Mouse (Mus musculus) heart, postnatal 25 days (tissue): ENCODE measurements at regions not wholly inside any gene's neighbourhood (a gene's known extent, or its start where the extent isn't known, plus 50 kb on each side); places are given as distances from the start of the nearest gene placed in this dataset.

ENCODE experiments used
- DNase-seq: peaks from one replicate; pipeline ENCODE4 v3.0.0; 2022; ENCODE audit warnings: low spot score
- intact Hi-C: fragments of 180-260 bp; cut with DNase I; formaldehyde crosslinking; loops from one replicate; pipeline ENCODE4 v1.15.1; 2025

DNA sequence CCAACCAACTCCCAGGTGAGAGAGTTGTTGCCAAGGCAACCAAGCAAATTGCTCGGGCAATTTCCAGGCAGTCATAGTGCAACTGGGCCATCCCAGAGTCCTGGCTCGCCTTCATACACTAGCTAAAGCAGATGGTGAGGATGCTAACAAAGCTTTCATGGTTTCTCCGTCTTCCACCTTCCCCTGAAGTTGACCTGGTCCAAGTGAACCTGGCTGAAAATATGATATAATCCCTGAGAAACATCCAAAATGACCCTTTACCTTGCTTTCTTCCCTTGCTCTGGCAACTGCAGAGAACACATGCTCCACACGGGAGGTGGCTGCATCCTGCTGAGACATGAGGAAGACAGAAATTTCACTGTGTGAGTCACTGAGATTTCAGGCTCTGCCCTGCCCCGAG lies 494.1 kb downstream of the Pdcd6ip start:
- no peak for DNase-seq
- intact Hi-C loops, result no loop called here

DNA sequence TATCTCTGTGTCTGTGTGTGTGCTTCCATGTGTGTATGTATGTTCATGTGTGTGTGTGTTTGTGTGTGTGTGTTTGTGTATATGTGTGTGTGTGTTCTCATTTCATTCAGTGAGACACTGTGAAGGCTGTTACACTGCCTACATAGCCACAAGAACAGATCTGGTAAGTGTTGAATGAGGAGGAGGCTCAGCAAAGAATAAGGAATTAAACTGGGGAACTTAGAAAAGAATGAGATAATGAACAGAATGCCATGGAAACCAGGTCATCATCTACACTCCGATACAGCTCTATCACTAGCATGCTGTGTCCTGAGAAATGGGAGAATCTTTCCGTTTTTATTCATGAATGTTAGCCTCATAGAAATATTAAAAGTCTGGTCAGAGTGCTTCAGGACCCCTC lies 495.7 kb downstream of the Pdcd6ip start:
- intact Hi-C loops, result no loop called here

DNA sequence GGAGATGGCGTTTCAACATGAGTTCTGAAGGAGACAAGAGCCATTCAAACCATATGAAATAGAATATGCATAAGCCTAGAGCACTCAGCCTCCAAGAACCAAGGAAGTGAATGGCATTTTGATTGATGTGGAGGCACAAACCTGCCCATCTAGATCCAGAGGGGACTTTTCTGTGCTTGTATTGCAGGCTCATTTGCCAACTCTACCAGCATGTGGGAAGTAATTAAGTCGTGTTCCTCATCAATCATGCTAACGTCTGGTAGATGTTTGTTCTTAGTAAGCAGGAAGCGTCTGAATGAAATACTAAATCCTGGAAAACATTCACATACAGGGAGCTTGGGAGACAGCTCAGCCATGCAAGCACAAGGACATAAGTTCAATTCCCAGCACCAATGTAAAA lies 499.9 kb downstream of the Pdcd6ip start:
- no peak for DNase-seq
- intact Hi-C loops, result no loop called here

More for the DNA sequence above, 495.7 kb downstream of the Pdcd6ip start:
- no peak for DNase-seq

DNA sequence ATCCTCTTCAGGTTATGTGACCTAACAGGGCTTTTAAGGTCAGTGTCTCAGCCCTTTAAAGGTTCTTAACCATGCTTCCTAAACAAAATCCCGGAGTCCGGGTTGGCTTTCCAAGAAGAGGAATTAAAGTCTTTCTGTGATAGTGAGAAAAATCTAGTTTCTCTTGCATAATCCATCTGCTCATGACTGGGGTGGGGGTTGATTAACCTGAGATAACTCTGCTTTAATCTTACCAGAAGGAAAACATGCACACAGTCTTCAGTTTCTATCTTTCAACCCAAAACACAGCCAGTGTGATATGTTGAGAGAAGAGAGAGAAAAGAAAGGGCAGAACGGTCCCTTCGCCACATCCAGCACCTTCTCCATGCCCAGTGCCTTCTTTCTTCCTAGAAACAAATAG lies 508.8 kb downstream of the Pdcd6ip start:
- intact Hi-C loops, result no loop called here
- no peak for DNase-seq

DNA sequence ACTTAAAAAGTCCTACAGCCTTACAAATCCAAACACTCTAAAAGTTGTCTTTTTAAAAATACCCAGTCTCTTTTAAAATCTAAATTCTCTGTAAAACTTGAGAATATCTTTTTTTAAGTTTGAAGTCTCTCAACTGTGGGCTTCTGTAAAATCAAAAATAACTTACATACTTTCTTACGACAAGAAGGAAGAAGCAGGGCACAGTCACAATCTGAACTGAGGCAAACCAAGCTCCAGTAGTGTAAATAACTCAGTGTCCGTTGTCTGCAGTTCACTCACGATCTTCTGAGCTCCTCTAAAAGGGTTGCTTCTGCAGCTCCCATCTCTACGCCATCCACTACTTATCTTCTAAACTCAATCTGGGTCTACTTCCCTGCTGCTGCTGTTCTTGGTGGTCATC lies 512.5 kb downstream of the Pdcd6ip start:
- DNase-seq, result no peak
- intact Hi-C loops, result no loop called here

DNA sequence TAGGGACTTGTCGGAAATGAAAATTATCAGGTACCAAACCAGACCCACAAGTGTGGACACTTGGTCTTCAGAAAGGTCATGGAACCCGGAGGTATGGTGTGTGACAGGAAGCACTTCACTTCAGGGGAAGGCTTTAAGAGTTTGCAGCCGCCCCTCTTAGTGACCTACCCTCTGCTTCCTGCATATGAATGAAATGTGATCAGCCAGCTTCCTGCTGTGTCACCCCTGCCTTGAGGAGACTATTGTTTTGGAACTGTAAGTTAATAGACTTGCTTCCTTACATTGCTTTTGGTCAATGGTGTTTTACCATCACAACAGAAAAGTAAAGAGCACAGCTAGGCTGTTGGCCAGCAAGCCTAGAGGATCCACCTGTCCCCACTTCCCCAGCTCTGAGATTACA lies 515.3 kb downstream of the Pdcd6ip start:
- intact Hi-C loops, result no loop called here
- DNase-seq, result no peak

DNA sequence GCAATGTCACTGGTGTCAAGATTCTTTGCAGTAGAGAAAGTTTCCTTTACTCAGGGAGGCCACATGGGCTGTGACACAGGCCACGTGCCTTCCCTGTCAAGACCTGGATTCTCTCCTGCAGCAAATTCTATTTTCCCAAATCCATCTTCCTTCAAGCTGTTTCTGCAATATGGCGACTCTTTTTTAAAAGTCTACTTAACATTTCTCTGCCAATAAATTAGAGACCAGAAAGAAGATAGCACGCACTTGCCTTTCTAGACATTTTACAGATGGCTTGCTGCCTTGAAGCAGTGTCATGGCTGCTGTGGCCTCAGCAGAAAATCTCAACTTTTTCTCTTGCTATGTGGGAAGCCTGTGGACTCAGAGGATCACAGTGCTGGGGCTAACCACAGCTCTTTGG lies 516.9 kb downstream of the Pdcd6ip start:
- intact Hi-C loops, result no loop called here
- DNase-seq, result no peak

DNA sequence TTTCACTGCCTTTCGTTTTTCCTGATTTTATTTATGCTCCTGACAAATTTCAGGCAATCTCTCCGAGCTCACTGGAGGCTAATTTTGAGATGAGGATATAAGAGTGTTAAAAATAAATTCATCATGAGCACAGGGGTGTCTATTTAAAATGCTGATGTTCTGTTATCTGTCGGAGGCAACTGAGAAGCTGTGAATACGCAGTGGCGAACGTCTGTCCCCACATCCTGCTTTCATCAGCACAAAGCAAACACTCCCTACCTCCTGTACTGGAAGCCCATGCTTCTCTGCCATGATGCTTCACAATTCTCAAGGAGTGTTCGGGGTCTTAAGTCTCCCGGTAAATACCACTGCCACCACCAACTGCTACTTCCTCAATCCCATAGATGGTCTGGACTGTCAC lies 526.9 kb downstream of the Pdcd6ip start:
- no peak for DNase-seq
- intact Hi-C loops, result no loop called here

DNA sequence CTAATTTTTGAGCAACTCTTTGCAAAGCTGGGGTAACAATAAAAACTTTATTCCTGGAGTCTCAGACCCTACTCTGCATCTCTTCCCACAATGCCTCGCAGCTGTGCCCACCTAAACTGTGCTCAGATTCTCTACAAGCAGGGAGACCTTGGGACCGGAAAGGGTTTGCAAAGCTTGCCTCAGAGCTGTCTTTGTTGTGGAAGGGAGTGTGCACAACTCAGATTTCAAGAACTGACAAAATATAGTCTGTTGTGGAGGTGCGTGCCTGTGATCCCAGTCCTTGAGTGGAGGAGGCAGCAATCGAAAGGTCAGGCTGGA lies 530.2 kb downstream of the Pdcd6ip start:
- intact Hi-C loops, result no loop called here
- DNase-seq, result no peak

DNA sequence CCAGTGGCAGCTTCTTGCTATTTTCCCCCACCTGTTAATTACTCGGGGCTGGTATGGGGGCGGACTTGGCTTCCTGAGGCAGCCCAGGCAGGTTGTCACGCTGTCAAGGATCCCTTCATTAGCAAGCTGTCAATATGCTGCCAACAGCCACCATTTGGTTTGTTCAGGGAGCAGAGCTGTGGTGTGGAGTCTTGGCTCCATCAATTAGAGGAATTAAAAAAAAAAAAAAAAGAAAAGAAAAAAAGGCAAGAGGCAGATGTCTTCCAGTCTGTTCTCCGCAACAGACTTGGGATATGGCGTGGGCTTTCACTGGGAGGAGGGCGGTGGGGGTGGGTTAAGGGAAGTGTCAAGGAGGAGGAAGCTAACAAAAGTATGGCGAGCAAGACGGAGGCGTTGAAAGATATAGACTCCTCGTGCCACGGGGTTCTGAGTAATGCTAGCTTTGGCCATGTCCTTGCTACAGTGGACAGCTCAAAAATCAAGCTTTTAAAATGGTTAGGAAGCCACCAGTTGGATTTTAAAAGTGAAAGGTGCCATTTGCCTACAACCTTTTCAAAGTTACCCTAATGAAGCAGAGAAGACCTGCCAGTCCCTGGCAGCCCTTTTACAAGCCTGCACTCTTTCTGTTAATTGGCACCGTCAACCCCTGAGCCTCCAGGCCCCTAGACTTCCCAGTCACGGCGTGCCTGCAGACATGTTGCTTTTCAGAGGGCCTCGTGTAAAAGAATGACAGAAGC lies 530.7 kb downstream of the Pdcd6ip start:
- intact Hi-C loops, result no loop called here
- DNase-seq, result no peak

DNA sequence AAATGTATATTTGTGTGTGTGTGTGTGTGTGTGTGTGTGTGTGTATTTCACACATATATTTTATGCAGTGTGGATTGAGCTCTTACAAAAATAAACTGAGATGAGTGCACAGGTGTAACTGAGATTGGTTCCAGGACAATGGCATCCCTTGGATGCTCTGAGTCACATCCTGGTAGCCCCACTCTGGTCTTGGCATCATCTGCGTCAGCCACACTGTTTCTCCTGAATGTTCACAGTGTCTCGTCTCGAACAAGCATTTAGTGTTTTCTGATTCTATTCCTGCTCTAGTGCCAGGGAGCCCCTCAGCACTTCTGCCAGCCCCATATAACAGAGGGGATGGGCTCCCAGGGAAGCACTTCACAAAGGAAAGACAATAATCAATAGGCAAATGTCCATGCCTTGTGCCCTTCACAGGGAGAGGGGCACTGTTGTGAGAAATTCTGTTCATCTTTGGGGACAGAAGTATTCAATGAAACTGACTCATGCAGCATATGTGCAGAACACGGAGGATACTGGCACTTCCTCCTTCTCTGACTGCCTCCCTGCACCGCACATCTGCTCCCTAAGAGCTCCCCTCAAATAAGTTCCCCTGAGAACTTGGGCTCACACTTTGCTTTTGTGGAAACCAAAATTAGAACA lies 536.2 kb downstream of the Pdcd6ip start:
- DNase-seq, result no peak
- intact Hi-C loops, result no loop called here

DNA sequence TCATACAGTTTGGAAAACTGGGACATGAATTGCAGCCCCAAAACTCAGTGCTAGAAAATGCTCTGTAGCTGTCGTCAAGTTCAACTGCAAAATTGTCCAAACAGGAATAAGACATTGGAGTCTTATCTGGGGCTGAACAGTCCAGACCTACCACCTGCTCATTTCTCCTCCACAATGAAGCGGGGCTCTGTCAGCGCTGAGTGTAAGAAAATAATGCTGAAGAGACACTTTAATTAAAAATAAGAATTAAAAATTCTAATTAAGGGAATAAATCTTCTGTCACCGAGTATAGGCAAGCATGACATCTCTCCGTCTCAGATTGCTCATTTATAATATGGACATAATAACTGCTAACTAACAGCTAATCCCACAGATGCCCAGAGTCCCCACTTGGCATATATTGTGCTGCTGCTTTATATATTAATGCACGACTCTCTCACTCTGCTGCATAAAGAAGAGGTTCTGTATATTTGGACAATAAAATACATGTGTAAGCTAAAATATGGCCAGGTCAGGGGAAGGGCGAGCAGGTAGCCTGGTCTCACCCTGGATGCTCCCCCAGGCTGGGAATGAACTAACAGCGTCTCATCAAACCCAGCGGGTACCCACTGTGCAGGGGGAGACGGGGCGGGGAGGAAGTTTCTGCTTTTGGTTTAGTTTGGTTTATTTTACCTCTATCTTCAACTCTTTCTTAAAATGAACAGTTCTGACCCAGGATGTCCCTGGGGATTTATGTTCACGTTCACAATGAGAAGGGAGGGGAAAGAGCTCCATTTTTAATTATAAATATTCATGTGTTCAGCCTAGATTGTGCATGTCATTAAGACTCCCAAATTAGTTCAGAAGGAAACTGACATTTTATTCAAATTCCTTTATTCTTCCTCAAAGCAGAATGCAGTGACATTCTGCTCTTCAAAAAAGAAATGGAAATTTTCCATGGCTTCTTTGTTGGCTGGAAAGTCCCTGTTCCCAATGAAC lies 544.9 kb downstream of the Pdcd6ip start:
- intact Hi-C loops, result no loop called here
- DNase-seq, result no peak

DNA sequence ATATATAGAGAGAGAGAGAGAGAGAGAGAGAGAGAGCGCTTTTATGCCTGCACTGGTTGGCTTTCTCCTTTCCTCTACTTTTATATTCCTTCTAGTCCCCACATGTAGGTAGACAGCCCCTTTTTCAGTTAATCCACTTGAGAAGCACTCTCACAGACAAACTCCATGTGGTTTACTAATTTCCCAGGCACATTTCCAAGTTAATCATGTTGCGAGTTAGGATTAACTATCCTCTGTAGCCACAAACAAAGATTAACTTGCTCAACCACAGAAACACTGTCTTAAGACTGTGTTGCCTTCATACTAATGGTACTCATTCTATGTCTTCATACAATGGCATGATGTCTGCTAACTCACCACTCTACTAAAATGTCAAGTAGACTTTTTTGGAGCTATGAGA lies 548.0 kb downstream of the Pdcd6ip start:
- DNase-seq, result no peak
- intact Hi-C loops, result no loop called here

DNA sequence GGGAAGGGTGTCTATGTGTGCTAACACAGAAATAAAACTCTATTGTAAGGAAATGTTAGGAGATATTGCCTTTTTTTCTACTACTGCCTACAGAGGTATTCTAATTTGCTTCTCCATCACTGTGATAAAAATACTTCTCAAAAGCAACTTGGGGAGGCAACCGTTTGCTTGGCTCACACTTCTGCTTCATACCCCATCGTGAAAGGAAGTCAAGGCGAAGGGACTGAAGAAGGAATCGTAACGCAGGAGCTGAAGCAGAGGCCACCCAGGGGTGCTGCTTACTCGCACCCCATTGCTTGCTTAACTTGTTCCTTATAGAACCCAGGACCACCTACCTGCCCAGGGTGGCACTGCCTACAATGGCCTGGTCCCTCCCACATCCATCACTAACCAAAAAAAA lies 550.0 kb downstream of the Pdcd6ip start:
- intact Hi-C loops, result no loop called here
- no peak for DNase-seq

DNA sequence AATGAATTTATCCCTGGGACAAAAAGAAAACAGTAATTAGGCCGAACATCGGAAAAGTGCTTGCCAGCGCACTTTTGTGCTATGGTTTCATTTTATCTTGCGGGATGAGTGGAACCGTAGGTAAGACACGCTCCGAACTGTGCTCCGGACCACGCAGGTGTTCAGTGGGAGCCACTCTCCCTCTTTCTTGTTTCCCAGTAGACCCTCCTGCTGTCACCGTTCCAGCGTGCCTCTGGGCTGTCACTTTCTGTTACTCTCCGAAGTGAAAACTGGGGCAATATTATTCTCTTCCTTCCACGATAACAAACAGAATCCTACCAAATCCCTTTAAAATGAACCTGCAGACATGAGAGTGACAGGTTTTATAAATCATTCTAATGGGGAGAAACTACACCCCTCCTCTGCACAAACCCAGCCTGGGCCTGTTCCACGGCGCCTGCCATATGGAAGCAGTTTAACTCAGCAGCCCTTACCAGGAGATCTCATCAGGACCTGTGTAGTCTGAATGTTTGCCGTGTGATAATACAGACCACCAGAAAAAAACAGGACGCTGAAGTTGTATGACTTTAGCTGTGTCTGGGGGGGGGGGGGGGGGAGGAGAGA lies 550.5 kb downstream of the Pdcd6ip start:
- no peak for DNase-seq
- intact Hi-C loops, result no loop called here

DNA sequence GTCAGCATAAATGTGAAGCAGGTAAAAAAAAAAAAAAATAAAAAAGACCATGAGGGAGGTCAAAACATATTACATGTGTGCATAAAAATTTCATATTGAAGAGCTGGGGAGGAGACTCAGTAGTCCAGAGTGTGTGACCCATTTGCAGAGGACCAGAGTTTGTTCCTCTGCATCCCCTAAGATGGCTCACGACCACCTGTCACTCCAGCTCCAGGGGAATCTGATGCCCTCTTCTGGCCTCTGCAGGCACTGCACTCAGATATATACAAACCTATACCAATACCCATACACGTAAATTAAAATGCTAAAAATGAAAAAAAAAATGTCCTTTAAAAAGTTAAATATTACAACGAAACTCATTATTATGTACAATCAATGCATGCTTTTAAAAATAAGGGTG lies 551.4 kb downstream of the Pdcd6ip start:
- DNase-seq, result no peak
- intact Hi-C loops, result no loop called here

DNA sequence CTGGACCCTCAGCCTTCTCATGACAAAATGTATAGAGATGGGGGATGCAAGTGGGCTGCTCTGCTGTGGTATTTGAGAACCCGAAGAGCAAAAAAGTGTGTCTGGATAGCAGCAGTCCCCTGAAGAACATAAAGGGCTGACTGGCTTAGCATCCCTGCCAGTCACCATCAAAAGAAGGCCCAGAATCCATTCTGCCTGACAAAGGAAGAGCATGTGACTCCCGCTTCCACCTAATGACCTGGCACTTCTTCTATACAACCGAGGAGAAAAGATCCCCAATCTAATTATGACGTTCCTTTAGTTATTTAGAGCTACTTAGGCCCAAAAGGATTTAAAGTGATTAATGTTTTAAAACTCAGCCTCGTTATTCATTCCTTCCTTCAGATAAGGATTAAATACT lies 559.0 kb downstream of the Pdcd6ip start:
- DNase-seq, result no peak
- intact Hi-C loops, result no loop called here

DNA sequence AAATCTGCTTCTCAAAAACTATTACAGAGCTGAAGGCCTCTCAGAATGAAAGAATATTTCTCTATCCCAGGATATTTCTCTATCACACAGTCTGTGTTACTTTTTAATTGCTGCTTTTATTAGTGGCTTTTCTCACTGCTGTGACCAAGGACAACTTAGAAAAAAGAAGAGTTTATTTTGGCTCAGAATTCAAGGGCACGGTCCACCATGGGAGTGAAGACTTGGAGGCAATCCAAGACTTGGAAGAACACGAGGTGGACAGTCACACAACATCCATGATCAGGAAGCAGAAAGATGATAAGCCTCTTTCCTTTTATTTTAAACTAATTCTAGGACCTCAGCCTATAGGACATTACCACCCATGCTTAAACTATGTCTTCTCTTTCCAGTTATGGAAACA lies 561.5 kb downstream of the Pdcd6ip start:
- intact Hi-C loops, result no loop called here
- DNase-seq, result no peak

DNA sequence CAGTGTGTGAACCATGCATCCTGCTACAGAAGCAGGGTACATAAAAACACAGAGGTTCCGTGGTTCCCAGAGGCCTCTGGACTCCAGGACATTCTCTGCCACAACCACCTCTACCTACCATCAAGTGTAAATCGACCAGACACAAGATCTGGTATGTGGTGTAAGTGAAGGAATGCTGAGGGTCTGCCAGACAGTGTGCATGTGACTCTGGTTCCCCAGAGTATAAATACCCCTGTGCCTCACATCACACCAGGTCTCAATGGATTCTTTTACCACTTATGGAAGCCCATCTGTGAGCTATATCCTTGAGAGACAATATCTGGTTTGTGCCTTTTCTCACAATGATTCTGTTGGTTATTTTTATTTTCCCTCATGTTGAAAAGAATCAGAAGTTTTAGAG lies 563.0 kb downstream of the Pdcd6ip start:
- intact Hi-C loops, result no loop called here
- DNase-seq, result no peak

DNA sequence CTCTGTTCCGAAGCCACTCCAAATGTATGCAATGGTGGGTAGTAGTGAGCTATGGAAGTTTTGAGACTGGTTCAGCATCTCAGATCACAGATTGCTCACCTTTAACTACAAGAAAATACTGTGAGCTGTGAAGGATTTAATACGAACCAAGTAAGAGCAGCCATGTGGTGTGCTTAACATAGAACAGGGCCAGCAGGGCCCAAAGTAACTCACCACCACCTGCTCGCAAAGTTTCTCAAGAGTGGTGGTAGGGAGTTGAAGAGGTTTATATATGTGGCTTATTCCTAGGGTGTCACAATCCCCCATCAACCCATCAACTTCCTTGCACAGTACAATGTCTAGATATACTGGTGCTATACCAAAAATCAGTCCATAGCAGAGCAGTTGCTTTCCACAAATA lies 573.4 kb downstream of the Pdcd6ip start:
- intact Hi-C loops, result no loop called here

More for the DNA sequence above, 573.4 kb downstream of the Pdcd6ip start:
- no peak for DNase-seq
